Mouse (Mus musculus) C2C12 (cell line): Measurements from ENCODE around the gene Nhlh2. TPM values are rescaled to one million over a fixed set of nuclear protein-coding genes. Genes with fewer than 3 reads are reported as not detected.

Experiments
- H3K27me3 ChIP-seq: one replicate; pipeline ENCODE4 v1.6.1; 2011; ENCODE audit not compliant: control insufficient read depth, insufficient read depth, insufficient read length
- H3K36me3 ChIP-seq: one replicate; pipeline ENCODE4 v1.6.1; 2011; ENCODE audit not compliant: control insufficient read depth, insufficient read depth
- H3K4me3 ChIP-seq: one replicate; pipeline ENCODE4 v1.5.1; 2011; ENCODE audit warnings: mild to moderate bottlenecking, control low read depth; ENCODE audit not compliant: poor library complexity, insufficient read depth, severe bottlenecking
- H3K79me2 ChIP-seq: one replicate; pipeline ENCODE4 v1.6.1; 2011; ENCODE audit not compliant: control insufficient read depth, insufficient read depth
- H3K79me3 ChIP-seq: one replicate; pipeline ENCODE4 v1.6.1; 2011; ENCODE audit warnings: low read depth, control low read depth
- H3ac ChIP-seq: one replicate; pipeline ENCODE3; 2011; ENCODE audit warnings: low read depth; ENCODE audit not compliant: control insufficient read depth, insufficient read length
- CEBPB ChIP-seq: IDR thresholded peaks from one replicate; pipeline ENCODE4 v1.6.1; 2011; ENCODE audit warnings: low read depth, mild to moderate bottlenecking, control low read depth, moderate library complexity
- CTCF ChIP-seq: IDR thresholded peaks from one replicate; pipeline ENCODE4 v1.5.1; 2011; ENCODE audit not compliant: control insufficient read depth, insufficient read depth, insufficient read length
- FOSL1 ChIP-seq: IDR thresholded peaks from one replicate; pipeline ENCODE4 v1.8.0; 2011; ENCODE audit warnings: mild to moderate bottlenecking, low read length; ENCODE audit not compliant: poor library complexity, insufficient read depth, severe bottlenecking
- MAX ChIP-seq: IDR thresholded peaks from one replicate; pipeline ENCODE4 v1.6.1; 2011; ENCODE audit warnings: mild to moderate bottlenecking, control low read depth
- MYOD1 ChIP-seq: IDR thresholded peaks from one replicate; pipeline ENCODE4 v1.6.1; 2011; ENCODE audit warnings: low read depth; ENCODE audit not compliant: control insufficient read depth, insufficient read length
- MYOG ChIP-seq: IDR thresholded peaks from one replicate; pipeline ENCODE4 v1.6.1; 2011; ENCODE audit not compliant: control insufficient read depth, insufficient read length; ENCODE audit errors: extremely low read depth
- USF1 ChIP-seq: IDR thresholded peaks from one replicate; pipeline ENCODE4 v1.6.1; 2011; ENCODE audit warnings: low read depth, mild to moderate bottlenecking, control low read depth, moderate library complexity
- polyA plus RNA-seq: library from polyadenylated mRNA; unstranded; fragments of >200 nt; fragmentation: generic; extraction: Trizol; gene quantifications from one replicate; pipeline ENCODE4 v1.2.1, GENCODE M21; 2012; ENCODE audit warnings: missing spikeins

Nhlh2 gene
- polyA plus RNA-seq, 1 experiment: 0.02 TPM

- no peaks in the 10 kb centered on the region for H3K79me2 ChIP-seq
Measured at GRCm38 (mm10) chr3:102063273-102064120, 53.6 kb downstream of the Nhlh2 start.

GRCm38 (mm10) chr3:102064566-102064965 lies 54.7 kb downstream of the Nhlh2 start:
- no peaks in the 10 kb centered on the region for H3K79me3 ChIP-seq
- H3K4me3 ChIP-seq: no peak overlapping the region
- H3ac ChIP-seq: no peak overlapping the region
- no peaks in the 10 kb centered on the region for H3K36me3 ChIP-seq
- TF ChIP-seq MYOD1 (no peak), CTCF (no peak), FOSL1 (no peak), MYOG (no peak), CEBPB (no peak), MAX (no peak), USF1 (no peak)
- no peaks in the 10 kb centered on the region for H3K27me3 ChIP-seq
- H3K79me2 ChIP-seq: no peaks in the 10 kb centered on the region

More at GRCm38 (mm10) chr3:102063273-102064120, 53.6 kb downstream of the Nhlh2 start:
- TF ChIP-seq MYOD1 (no peak), USF1 (no peak), MYOG (no peak), CTCF (no peak), FOSL1 (no peak), CEBPB (no peak), MAX (no peak)
- Histone ChIP-seq H3K79me3 (no peaks in the 10 kb centered on the region), H3ac (no peak overlapping the region), H3K27me3 (no peaks in the 10 kb centered on the region), H3K4me3 (no peak overlapping the region), H3K36me3 (no peaks in the 10 kb centered on the region)

Other genes with a start within 250 kb of the Nhlh2 start
- gene Mab21l3, start 161.1 kb upstream of the Nhlh2 start, polyA plus RNA-seq: 0.57 TPM
- gene Slc22a15, start 85.6 kb upstream of the Nhlh2 start, polyA plus RNA-seq: 7.9 TPM
- gene Casq2, start 76.3 kb downstream of the Nhlh2 start, polyA plus RNA-seq: 0.64 TPM
- gene Vangl1, start 194.6 kb downstream of the Nhlh2 start, polyA plus RNA-seq: 25.4 TPM